Mouse (Mus musculus) ES-Bruce4 (cell line): ENCODE results near the gene Espl1.

Experiments
- CTCF ChIP-seq: IDR thresholded peaks from one replicate; pipeline ENCODE4 v1.8.1; 2011; ENCODE audit warnings: low read depth, low read length
- EP300 ChIP-seq: IDR thresholded peaks from 2 replicates; pipeline ENCODE4 v1.6.1; 2011; ENCODE audit warnings: low read depth, low read length; ENCODE audit not compliant: insufficient read depth
- POLR2A ChIP-seq: IDR thresholded peaks from one replicate; pipeline ENCODE4 v1.8.1; 2011; ENCODE audit warnings: low read length; ENCODE audit not compliant: insufficient read depth

- TF ChIP-seq CTCF (no peak), POLR2A (no peak), EP300 (no peak)
These were observed 421 bp downstream of the Espl1 start for GRCm38 (mm10) chr15:102296368-102297006.
